Mouse (Mus musculus) liver, embryonic 16.5 days (tissue): ENCODE results near the gene B4gat1. TPM values are rescaled to one million over a fixed set of nuclear protein-coding genes. Genes with fewer than 3 reads are reported as not detected.

ENCODE experiments used
- ATAC-seq: fragments of 200-750 bp; cut with Nextera tagmentation; 2 replicates; pipeline ENCODE4 v1.8.0; 2017; ENCODE audit warnings: low read depth, mild to moderate bottlenecking, moderate number of reproducible peaks, moderate library complexity
- H3K27ac ChIP-seq: fragments of 300-500 bp; sonication (generic); 2 replicates; pipeline ENCODE4 v1.5.1; 2014; ENCODE audit warnings: mild to moderate bottlenecking, low read length
- H3K27me3 ChIP-seq: fragments of 300-500 bp; sonication (generic); 2 replicates; pipeline ENCODE4 v1.6.1; 2014; ENCODE audit warnings: low read depth, low read length, mixed read lengths; ENCODE audit not compliant: control insufficient read depth, insufficient read depth
- H3K36me3 ChIP-seq: fragments of 300-500 bp; sonication (generic); 2 replicates; pipeline ENCODE4 v1.6.1; 2014; ENCODE audit warnings: mild to moderate bottlenecking; ENCODE audit not compliant: control insufficient read depth, insufficient read depth
- H3K4me1 ChIP-seq: fragments of 300-500 bp; sonication (generic); 2 replicates; pipeline ENCODE4 v1.6.1; 2014; ENCODE audit warnings: low read depth, low read length, mixed read lengths; ENCODE audit not compliant: control insufficient read depth
- H3K4me2 ChIP-seq: fragments of 300-500 bp; sonication (generic); 2 replicates; pipeline ENCODE4 v1.6.1; 2014; ENCODE audit warnings: low read depth, low read length, mixed read lengths
- H3K4me3 ChIP-seq: fragments of 300-500 bp; sonication (generic); 2 replicates; pipeline ENCODE4 v1.5.1; 2014; ENCODE audit warnings: low read depth, mild to moderate bottlenecking, low read length
- H3K9ac ChIP-seq: fragments of 300-500 bp; sonication (generic); 2 replicates; pipeline ENCODE4 v1.6.1; 2014; ENCODE audit warnings: low read depth, low read length
- H3K9me3 ChIP-seq: fragments of 300-500 bp; sonication (generic); replicated peaks from 2 replicates; pipeline ENCODE4 v1.6.1; 2016; ENCODE audit warnings: low read length; ENCODE audit not compliant: control insufficient read depth
- WGBS: fragments of 180-500 bp; shearing (Covaris S2); extraction: QIAGEN DNeasy Blood & Tissue Kit; methylation state at CpG from one replicate; pipeline ENCODE4 v1.1.7; 2014; ENCODE audit not compliant: insufficient replicate concordance; 5-methylcytosine and 5-hydroxymethylcytosine counted together
- polyA plus RNA-seq: library from polyadenylated mRNA; unstranded; fragments of >200 nt; fragmentation: Nextera tagmentation; extraction: Ambion mirVana; gene quantifications from 2 replicates; pipeline ENCODE4 v1.2.1, GENCODE M21; 2015

Gene B4gat1
- polyA plus RNA-seq, 1 experiment from 2014 or later = 8.6 TPM

DNA sequence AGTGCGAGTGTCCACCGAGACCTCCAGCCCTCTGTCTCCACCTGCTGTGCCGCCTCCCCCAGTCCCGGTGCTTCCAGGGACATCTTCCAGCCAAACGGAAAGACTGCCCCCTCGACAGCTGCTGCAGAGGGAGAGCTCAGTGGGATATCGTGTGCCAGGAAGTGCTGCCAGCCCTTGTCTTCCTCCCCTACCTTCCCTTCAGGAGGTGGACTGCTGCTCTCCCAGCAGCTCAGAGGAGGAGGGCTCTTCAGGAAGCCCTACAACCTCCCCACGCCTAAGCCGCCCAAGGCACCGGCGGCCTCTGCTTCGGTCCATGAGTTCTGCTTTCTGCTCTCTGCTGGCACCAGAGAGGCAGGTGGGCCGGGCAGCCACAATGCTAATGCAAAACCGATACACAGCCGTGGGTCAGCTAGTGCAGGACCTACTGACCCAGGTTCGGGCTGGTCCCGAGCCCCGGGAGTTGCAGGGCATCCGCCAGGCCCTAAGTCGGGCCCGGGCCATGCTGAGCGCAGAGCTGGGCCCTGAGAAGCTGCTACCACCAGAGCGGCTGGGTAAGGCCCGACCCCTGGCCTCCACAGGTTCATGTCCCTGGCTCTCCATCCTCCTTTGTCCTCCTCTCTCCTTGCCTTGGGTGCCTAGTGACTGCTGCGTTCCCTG, 13.7 kb downstream of the B4gat1 start:
- Histone ChIP-seq H3K27me3 (peaks cover 33% of the 10 kb centered on the region), H3K4me2 (no peak overlapping the region)

DNA sequence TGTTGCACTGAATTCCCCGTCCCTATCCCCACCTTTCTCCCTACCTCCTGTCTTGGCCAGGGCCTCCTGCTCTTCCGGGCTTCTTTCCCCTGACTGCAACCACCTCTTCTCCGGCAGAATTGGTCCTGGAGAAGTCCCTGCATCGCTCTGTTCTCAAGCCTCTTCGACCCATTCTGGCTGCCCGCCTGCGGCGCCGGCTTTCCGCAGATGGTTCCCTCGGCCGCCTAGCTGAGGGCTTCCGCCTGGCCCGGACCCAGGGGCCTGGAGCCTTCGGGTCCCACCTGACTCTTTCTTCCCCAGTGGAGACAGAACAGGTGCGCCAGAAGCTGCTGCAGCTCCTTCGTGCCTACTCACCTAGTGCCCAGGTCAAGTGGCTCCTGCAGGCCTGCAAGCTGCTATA, 14.2 kb downstream of the B4gat1 start:
- WGBS = 69% methylated on average over 17 of the region's 17 CpGs
- H3K4me2 ChIP-seq = no peak overlapping the region
- no peak overlapping the region for H3K27ac ChIP-seq
- H3K27me3 ChIP-seq = peaks cover 33% of the 10 kb centered on the region
- no peaks in the 10 kb centered on the region for H3K36me3 ChIP-seq
- no peak overlapping the region for H3K9ac ChIP-seq
- no peak for ATAC-seq
- no peaks in the 10 kb centered on the region for H3K9me3 ChIP-seq
- no peak overlapping the region for H3K4me3 ChIP-seq
- H3K4me1 ChIP-seq = peaks cover 3% of the 10 kb centered on the region; the same call in 1 of the 2 replicates

More for the DNA sequence above, 13.7 kb downstream of the B4gat1 start:
- no peaks in the 10 kb centered on the region for H3K9me3 ChIP-seq
- H3K27ac ChIP-seq = no peak overlapping the region
- H3K4me3 ChIP-seq = no peak overlapping the region
- H3K4me1 ChIP-seq = peaks cover 3% of the 10 kb centered on the region; the same call in 1 of the 2 replicates
- no peaks in the 10 kb centered on the region; the same call in 1 of the 2 replicates for H3K36me3 ChIP-seq
- WGBS = 38% methylated on average over 25 of the region's 25 CpGs
- no peak for ATAC-seq
- no peak overlapping the region for H3K9ac ChIP-seq

DNA sequence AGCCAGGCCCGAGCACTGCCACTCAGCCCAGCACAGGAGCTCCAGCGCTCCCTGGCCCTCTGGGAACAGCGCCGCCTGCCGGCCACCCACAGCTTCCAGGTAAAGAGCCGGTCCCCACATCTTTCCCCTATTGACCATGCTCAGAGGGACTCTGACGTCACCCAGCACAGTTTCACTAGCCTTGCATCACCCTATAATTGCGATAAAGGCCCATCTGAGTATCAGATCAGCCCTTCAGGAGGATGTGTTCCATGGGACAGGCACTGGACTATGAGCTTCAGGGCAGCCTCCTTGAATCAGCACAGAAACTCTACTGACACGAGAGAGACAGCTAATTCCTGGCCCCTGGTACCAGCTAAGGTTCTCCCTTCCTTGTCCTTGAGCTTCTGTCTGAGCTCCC, 15.3 kb downstream of the B4gat1 start:
- Histone ChIP-seq H3K27me3 (peaks cover 33% of the 10 kb centered on the region), H3K4me3 (no peak overlapping the region), H3K4me1 (peaks cover 7% of the 10 kb centered on the region), H3K27ac (no peak overlapping the region), H3K36me3 (no peaks in the 10 kb centered on the region), H3K9me3 (no peaks in the 10 kb centered on the region), H3K4me2 (no peak overlapping the region), H3K9ac (no peak overlapping the region)
- ATAC-seq = no peak
- 18% methylated on average over 9 of the region's 9 CpGs for WGBS

DNA sequence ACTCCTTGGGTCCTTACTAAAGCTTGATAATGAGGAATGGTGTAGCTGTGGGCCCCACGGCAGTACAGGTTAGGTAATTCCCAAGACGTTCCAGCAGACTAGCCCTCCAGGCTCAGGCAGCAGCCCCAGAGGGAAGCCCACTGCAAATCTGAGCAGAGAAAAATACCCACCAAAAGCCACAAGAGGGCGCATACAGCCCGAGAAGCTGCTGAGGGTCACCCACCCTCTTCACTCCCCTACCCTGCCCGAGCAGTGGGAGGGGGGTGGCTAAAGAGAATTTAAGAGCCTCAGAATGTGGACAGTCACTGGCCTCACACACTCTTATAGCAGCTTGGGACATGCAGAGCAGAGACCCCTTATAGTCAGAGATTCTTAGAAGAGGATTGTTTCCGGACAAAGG, 17.6 kb downstream of the B4gat1 start:
- 19% methylated on average over 6 of the region's 6 CpGs for WGBS
- H3K9ac ChIP-seq = no peak overlapping the region
- H3K27me3 ChIP-seq = peaks cover 25% of the 10 kb centered on the region
- H3K36me3 ChIP-seq = no peaks in the 10 kb centered on the region
- H3K4me2 ChIP-seq = no peak overlapping the region
- H3K4me1 ChIP-seq = peaks cover 17% of the 10 kb centered on the region
- no peaks in the 10 kb centered on the region for H3K9me3 ChIP-seq
- H3K4me3 ChIP-seq = no peak overlapping the region
- no peak for ATAC-seq
- no peak overlapping the region for H3K27ac ChIP-seq

DNA sequence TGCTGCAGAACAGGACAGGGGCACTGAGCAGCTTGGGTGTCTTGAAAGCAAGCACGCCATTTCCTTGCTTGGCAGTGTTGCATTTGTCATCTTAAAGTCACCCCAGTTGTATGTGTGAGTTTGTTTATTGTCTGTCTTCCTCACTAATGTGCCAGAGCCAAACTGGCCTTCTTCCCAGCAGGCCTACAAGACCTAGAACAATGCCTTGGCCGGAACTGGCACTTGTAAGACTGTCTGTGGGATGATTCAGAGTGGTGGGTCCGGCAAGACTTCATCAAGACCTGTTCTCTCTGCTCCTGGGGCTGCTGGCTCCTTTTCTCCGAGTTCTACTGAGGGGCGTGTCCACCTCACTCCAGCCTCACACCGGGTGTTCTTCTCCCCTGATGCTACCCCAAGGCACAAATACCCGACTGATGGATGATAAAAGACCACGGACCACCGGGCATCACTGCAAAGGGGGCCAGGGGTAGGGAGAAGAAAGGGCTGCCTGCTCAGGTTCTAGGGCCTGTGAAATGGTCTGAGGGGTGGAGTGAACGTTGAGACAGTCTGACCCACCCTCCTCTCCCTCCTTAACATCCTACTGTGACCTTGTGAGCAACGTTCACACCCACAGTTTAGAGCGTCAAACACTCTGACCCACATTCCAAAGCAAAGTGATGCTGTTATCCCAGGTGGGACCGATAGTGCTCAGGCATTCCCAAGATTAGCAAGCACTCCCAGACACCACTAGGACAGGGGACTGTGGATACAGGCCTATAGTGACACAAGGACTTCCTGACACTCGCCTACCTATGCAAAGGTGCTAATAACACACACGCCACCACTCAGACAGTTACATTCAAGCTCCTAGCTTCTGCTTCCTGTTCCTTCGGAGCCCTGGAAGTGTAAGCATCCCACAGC, 19.5 kb downstream of the B4gat1 start:
- Histone ChIP-seq H3K4me1 (peaks cover 18% of the 10 kb centered on the region), H3K9ac (no peak overlapping the region), H3K9me3 (no peaks in the 10 kb centered on the region), H3K27me3 (peaks cover 6% of the 10 kb centered on the region), H3K4me2 (no peak overlapping the region), H3K4me3 (no peak overlapping the region), H3K27ac (no peak overlapping the region), H3K36me3 (no peaks in the 10 kb centered on the region)
- no peak for ATAC-seq
- 27% methylated on average over 16 of the region's 16 CpGs for WGBS

DNA sequence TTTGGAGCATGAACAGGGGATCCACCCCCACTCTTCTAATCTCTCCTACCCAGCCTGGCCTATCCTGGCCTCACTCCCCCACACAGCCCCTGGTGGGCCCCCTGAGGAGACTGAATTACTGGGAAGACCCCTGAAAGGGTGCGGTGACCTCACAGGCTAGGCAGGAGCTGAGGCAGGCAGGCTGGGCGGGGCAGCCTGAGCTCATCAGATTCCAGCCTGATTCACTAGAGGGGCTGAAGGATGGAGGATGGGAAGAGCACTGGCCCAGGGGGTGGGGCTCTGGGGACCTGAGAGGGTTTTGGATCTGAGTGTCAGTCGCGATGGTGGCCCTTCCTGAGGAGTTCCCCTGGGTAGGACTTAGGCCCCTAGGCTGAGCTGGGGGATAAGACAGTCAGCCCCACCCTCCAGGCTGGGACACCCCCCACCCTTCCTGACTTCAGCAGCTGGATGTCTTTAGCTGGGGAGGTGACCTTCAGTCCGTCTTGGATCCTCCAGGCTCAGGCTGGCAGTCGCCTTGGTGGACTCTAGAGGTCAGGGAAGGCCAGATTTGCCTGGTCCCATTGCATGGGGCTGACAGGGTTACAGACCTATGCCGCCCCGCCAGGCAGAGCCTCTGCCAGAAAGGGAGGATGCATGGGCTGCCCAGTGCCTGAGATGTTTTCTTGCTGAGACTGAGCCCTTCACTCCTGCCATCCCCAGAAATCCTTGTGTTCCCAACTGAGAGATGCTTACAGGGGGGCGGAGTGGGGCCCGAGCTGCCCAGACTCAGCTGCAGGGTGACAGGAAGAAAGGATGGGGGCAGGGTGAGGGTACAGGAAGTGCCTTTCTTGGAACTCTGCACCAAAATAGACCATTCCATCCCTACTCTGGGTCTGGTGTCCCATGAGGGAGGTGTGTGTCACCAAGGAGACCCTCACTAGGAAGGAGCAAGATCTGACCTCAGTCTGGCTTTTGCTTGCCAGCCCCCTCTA, 20.5 kb downstream of the B4gat1 start:
- Histone ChIP-seq H3K36me3 (no peaks in the 10 kb centered on the region), H3K27ac (no peak overlapping the region), H3K9me3 (no peaks in the 10 kb centered on the region), H3K4me1 (peaks cover 18% of the 10 kb centered on the region), H3K27me3 (no peaks in the 10 kb centered on the region), H3K4me3 (no peak overlapping the region), H3K9ac (no peak overlapping the region), H3K4me2 (no peak overlapping the region)
- ATAC-seq = no peak
- 21% methylated on average over 10 of the region's 10 CpGs for WGBS

- Histone ChIP-seq H3K9me3 (no peaks in the 10 kb centered on the region), H3K27ac (no peak overlapping the region), H3K9ac (no peak overlapping the region), H3K4me3 (no peak overlapping the region), H3K4me1 (peaks cover 23% of the 10 kb centered on the region), H3K36me3 (no peaks in the 10 kb centered on the region), H3K4me2 (no peak overlapping the region), H3K27me3 (no peaks in the 10 kb centered on the region; the same call in 1 of the 2 replicates)
- ATAC-seq = 0 out of 2 replicates have a peak, but pooled peaks have one; percentile 17
- WGBS = 40% methylated on average over 5 of the region's 5 CpGs
Measured at GRCm38 (mm10) chr19:5060365-5061330, 22.0 kb downstream of the B4gat1 start.

GRCm38 (mm10) chr19:5062041-5062440, 23.4 kb downstream of the B4gat1 start:
- no peak for ATAC-seq
- Histone ChIP-seq H3K9me3 (no peaks in the 10 kb centered on the region), H3K9ac (no peak overlapping the region), H3K4me1 (peaks cover 24% of the 10 kb centered on the region), H3K36me3 (no peaks in the 10 kb centered on the region), H3K4me3 (no peak overlapping the region), H3K27me3 (peaks cover 3% of the 10 kb centered on the region), H3K4me2 (no peak overlapping the region), H3K27ac (no peak overlapping the region)
- 54% methylated on average over 5 of the region's 5 CpGs for WGBS
